Mouse (Mus musculus): ENCODE data around the gene Iqsec2. TPM values are rescaled to one million over a fixed set of nuclear protein-coding genes. Genes with fewer than 3 reads are reported as not detected.

The Iqsec2 gene
- total and polyA plus RNA-seq, 3 experiments: 0.19 to 1.7 TPM; not detected in 1

DNA sequence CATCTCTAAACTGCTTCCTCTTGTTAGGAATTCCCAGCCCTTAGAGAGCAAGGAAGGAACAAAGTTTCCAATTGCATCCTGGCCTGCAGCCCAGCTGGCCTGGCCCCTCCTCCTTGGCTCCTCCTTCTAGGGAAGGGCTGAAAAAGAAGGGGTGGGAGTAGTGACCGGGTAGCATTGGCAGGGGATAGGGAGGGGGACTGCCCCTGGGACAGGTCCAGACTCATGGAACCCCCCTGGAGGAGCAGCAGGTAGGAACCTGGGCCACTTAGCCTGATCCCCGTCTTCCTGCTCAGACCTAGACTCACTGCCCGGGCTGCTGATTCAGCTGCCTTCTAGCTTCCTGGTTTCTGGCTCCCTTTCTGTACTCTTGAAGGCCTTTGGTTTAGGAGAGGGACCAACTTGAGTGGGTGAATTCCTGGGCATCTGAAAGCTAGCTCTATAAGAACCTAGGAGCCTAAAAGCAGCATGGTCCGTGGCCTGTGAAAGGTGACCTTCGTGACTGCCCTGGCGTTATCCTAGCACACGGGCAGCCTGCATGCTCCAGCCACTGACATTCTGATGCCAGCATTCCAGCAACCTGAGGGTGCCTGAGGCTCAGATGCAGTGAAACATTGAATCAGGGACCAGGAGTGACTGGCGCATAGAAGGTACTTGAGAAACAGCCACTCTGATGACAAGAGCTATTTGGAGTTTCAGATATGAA lies 34.9 kb downstream of the Iqsec2 start (continued):
- TF ChIP-seq CHD2 (IDR thresholded peaks at IDR 0.05; ENCODE audit: low read length): no peak

DNA sequence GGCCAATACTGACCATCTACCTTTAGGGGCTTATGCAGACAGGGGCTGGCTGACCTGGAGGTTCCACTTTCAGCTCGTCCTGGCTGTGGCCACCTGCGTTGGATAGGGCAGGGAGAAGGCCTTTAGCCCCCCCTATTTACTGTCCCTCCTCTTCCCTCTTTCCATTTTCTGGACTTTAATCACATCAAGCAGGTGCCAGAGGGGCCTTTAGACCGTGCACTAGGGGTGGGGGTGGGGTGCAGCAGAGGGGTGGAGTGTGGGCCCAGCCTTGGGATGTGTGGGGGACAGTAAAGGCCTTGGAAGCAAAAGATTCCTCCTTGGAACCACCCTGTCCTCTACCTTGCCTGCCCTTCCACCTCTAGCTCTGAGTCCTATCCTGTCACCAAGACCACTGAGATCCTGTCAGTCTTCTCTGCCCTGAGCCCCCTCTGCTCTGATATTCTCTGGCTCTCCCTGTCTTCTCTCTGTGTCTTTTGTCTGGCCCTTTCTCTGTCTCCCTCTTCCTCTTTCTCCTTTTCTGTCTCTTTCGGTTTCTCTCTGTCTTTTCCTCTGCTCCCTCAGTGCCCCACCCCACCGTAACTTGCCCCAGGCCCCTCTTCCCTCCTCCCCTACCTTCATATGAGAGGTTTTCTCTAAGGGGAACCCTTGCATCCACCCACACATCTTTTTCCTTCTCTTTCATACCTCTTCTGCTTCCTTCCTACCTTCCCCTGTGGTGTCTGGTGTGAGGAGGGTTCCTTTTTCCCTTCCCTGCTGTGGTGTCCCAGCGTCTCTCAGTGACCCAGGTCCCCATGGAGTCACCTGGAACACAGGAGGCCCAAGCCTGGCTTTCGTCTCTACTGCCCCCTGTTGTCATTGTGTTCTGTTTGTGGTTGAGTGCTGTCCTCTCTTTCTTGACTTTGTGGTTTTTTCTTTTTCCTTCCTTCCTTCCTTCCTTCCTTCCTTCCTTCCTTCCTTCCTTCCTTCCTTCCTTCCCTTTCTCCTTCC lies 35.9 kb downstream of the Iqsec2 start:
- Histone ChIP-seq H3K79me2 (ENCODE audit: control insufficient read depth, insufficient read depth, low read length, poor library complexity) (no peaks in the 10 kb centered on the region), H3K4me1 (ENCODE audit: control insufficient read depth in 1 of 2, insufficient read depth in 2 of 2, low read length in 2 of 2) (no peaks in the 10 kb centered on the region), H3K9me3 (replicated peaks; ENCODE audit: insufficient read depth, low read length) (no peaks in the 10 kb centered on the region), H3K27me3 (ENCODE audit: control insufficient read depth in 1 of 2, insufficient read depth in 2 of 2, low read length in 2 of 2) (peaks cover 1 to 2% of the 10 kb centered on the region in 2 experiments; a peak in 1 of 4 replicates), H3K4me3 (ENCODE audit: control insufficient read depth in 1 of 2, insufficient read depth in 1 of 2, low read depth in 2 of 2, low read length in 2 of 2) (no peak overlapping the region), H3K9ac (ENCODE audit: control insufficient read depth, low read depth, low read length, poor library complexity, severe bottlenecking) (no peak overlapping the region), H3K36me3 (ENCODE audit: control insufficient read depth in 1 of 2, insufficient read depth in 2 of 2, low read length in 2 of 2) (no peaks in the 10 kb centered on the region), H3K27ac (ENCODE audit: control insufficient read depth, low read depth, low read length) (no peak overlapping the region)
- no peak for DNase-seq (ENCODE audit: low read depth, low spot score)
- TF ChIP-seq ETS1 (IDR thresholded peaks at IDR 0.05; ENCODE audit: low read depth, low read length) (no peak), ELF1 (IDR thresholded peaks at IDR 0.05; ENCODE audit: low read depth, low read length) (no peak), POLR2AphosphoS2 (IDR thresholded peaks at IDR 0.05; ENCODE audit: low read length) (no peak), JUND (IDR thresholded peaks at IDR 0.05; ENCODE audit: low read depth, low read length) (no peak), MAFK (IDR thresholded peaks at IDR 0.05; ENCODE audit: borderline replicate concordance, low read depth, low read length) (no peak), CHD2 (IDR thresholded peaks at IDR 0.05; ENCODE audit: low read length) (no peak), HCFC1 (IDR thresholded peaks at IDR 0.05; ENCODE audit: low read depth, low read length) (no peak)

DNA sequence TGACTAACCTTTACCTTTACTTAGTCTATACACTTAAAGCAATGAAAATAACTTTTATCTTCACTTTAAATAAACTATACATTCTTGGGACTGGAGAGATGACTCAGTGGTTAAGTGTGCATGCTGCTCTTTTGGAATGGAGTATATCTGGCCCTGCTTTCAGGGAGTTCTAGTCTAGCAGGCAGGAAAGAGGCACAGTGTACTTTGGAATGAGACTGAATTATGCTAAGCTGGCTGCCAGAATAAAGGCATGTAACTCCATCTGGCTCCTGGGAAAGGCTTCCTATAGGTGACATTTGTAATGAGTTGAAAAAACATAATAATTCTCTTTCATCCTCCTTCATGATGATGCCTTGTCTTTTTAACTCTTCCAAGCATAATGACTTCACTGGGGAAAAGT lies 43.1 kb downstream of the Iqsec2 start:
- Histone ChIP-seq H3K4me1 (ENCODE audit: control insufficient read depth in 1 of 2, insufficient read depth in 2 of 2, low read length in 2 of 2) (no peaks in the 10 kb centered on the region), H3K27ac (ENCODE audit: control insufficient read depth, low read depth, low read length) (no peak overlapping the region), H3K9me3 (replicated peaks; ENCODE audit: insufficient read depth, low read length) (no peaks in the 10 kb centered on the region), H3K36me3 (ENCODE audit: control insufficient read depth in 1 of 2, insufficient read depth in 2 of 2, low read length in 2 of 2) (no peaks in the 10 kb centered on the region), H3K27me3 (ENCODE audit: control insufficient read depth in 1 of 2, insufficient read depth in 2 of 2, low read length in 2 of 2) (peaks cover 1 to 2% of the 10 kb centered on the region in 2 experiments; a peak in 2 of 4 replicates), H3K4me3 (ENCODE audit: control insufficient read depth in 1 of 2, insufficient read depth in 1 of 2, low read depth in 2 of 2, low read length in 2 of 2) (no peak overlapping the region), H3K9ac (ENCODE audit: control insufficient read depth, low read depth, low read length, poor library complexity, severe bottlenecking) (no peak overlapping the region), H3K79me2 (ENCODE audit: control insufficient read depth, insufficient read depth, low read length, poor library complexity) (no peaks in the 10 kb centered on the region)
- no peak for DNase-seq (ENCODE audit: low read depth, low spot score)
- TF ChIP-seq SIN3A (IDR thresholded peaks at IDR 0.05; ENCODE audit: low read length) (no peak), ETS1 (IDR thresholded peaks at IDR 0.05; ENCODE audit: low read depth, low read length) (no peak), BHLHE40 (IDR thresholded peaks at IDR 0.05; ENCODE audit: borderline replicate concordance, low read depth, low read length) (no peak), MAZ (IDR thresholded peaks at IDR 0.05; ENCODE audit: low read depth, low read length) (no peak), ELF1 (IDR thresholded peaks at IDR 0.05; ENCODE audit: low read depth, low read length) (no peak), GATA1 (IDR thresholded peaks at IDR 0.05; ENCODE audit: low read depth, low read length) (no peak), POLR2AphosphoS5 (IDR thresholded peaks at IDR 0.05; ENCODE audit: borderline replicate concordance, low read depth, low read length) (no peak), RAD21 (IDR thresholded peaks at IDR 0.05; ENCODE audit: low read depth, low read length) (no peak), MAFK (IDR thresholded peaks at IDR 0.05; ENCODE audit: borderline replicate concordance, low read depth, low read length) (no peak), CTCF (IDR thresholded peaks at IDR 0.05 in 2 of 3, conservative IDR thresholded peaks at IDR 0.05 in 1 of 3; ENCODE audit: control insufficient read depth in 1 of 3, insufficient read depth in 1 of 3, low read depth in 2 of 3, low read length in 3 of 3, poor library complexity in 1 of 3, severe bottlenecking in 1 of 3) (no peak), HCFC1 (IDR thresholded peaks at IDR 0.05; ENCODE audit: low read depth, low read length) (no peak), UBTF (IDR thresholded peaks at IDR 0.05; ENCODE audit: borderline replicate concordance, insufficient read depth, low read depth, low read length) (no peak), USF2 (IDR thresholded peaks at IDR 0.05; ENCODE audit: borderline replicate concordance in 1 of 2, insufficient read depth in 1 of 2, low read depth in 1 of 2, low read length in 2 of 2) (no peak)

Data from MEL (cell line).